34 mouse cellular contexts compared by ENCODE assay signal in the genomic region with DNA sequence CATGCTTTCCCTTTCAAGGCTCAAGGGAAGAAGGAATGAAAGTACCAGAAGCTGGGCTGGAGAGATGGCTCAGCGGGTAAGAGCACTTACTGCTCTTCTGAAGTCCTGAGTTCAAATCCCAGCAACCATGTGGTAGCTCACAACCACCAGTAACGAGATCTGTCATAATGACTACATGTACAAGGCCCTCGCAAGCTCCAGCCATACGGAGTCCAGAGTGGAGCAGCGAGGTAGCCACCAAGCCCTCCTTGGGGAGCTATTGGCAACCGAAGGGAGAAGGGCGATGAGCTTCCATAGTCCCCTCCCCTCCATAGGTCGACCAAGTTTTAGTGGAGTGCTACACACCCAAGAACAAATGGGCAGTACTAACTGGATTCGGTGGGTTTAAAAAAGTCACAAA.
"Had no signal": no experiment of that assay in that cellular context is flagged by ENCODE, and none has a peak within 500 bp of the region (broad histone marks: within the 10 kb centered on the region; RNA-seq: fewer than 3 reads in every experiment).

No protein-coding gene starts in this region.

- H3K27ac ChIP-seq: heart, adult 2 months; heart, embryonic 13.5 days; heart, embryonic 15.5 days; hindbrain, embryonic 10.5 days; hindbrain, embryonic 12.5 days; hindbrain, embryonic 13.5 days; hindbrain, embryonic 14.5 days; hindbrain, embryonic 15.5 days; hindbrain, postnatal 0 days; intestine, embryonic 15.5 days; kidney, embryonic 15.5 days; kidney, postnatal 0 days; layer of hippocampus, adult 2 months had no signal

- H3K9me3 ChIP-seq: heart, embryonic 12.5 days; heart, embryonic 13.5 days; heart, embryonic 15.5 days; hindbrain, embryonic 10.5 days; hindbrain, embryonic 12.5 days; hindbrain, embryonic 13.5 days; hindbrain, embryonic 15.5 days; intestine, embryonic 15.5 days; kidney, embryonic 15.5 days had no signal

- H3K4me3 ChIP-seq: heart, adult 2 months; heart, embryonic 12.5 days; heart, embryonic 13.5 days; heart, embryonic 15.5 days; hindbrain, embryonic 10.5 days; hindbrain, embryonic 12.5 days; hindbrain, embryonic 13.5 days; hindbrain, embryonic 15.5 days; intestine, embryonic 15.5 days; kidney, embryonic 15.5 days; layer of hippocampus, adult 2 months had no signal

- H3K27me3 ChIP-seq: heart, embryonic 12.5 days; heart, embryonic 13.5 days; heart, embryonic 15.5 days; hindbrain, embryonic 12.5 days; hindbrain, embryonic 13.5 days; hindbrain, embryonic 15.5 days; intestine, embryonic 15.5 days; kidney, embryonic 15.5 days had no signal

- DNase-seq: heart, adult 2 months; heart, postnatal 14 days; heart, postnatal 36 days; heart, postnatal 4 days; kidney, adult 11 months; kidney, adult 18-20 months; kidney, adult 2 months; kidney, adult 8-10 months; kidney, adult 9 months; kidney, postnatal 10 days; kidney, postnatal 14 days; kidney, postnatal 25 days; kidney, postnatal 36 days; kidney, postnatal 4 days; layer of hippocampus, adult 9-11 months; layer of hippocampus, postnatal 36 days had no signal

- ATAC-seq: hindbrain, embryonic 16.5 days; hindbrain, postnatal 0 days; inflammation-experienced regulatory T-cells, adult 6 months; intestine, embryonic 15.5 days; intestine, embryonic 16.5 days; intestine, postnatal 0 days had no signal

- H3K9ac ChIP-seq: heart, embryonic 12.5 days; heart, embryonic 13.5 days; heart, embryonic 15.5 days; hindbrain, embryonic 12.5 days; hindbrain, embryonic 13.5 days; hindbrain, embryonic 14.5 days; hindbrain, embryonic 15.5 days; intestine, embryonic 15.5 days; kidney, embryonic 15.5 days had no signal

- H3K4me2 ChIP-seq: heart, embryonic 11.5 days; heart, embryonic 12.5 days; heart, embryonic 15.5 days; hindbrain, embryonic 12.5 days; hindbrain, embryonic 13.5 days; hindbrain, embryonic 14.5 days; intestine, embryonic 15.5 days; kidney, embryonic 15.5 days had no signal

- H3K36me3 ChIP-seq: heart, embryonic 12.5 days; heart, embryonic 13.5 days; heart, embryonic 15.5 days; hindbrain, embryonic 10.5 days; hindbrain, embryonic 12.5 days; hindbrain, embryonic 13.5 days; hindbrain, embryonic 15.5 days; intestine, embryonic 15.5 days; kidney, embryonic 15.5 days had no signal
